Mouse (Mus musculus) heart, embryonic 14.5 days (tissue): ENCODE results near the gene Tbl2. TPM values are rescaled to one million over a fixed set of nuclear protein-coding genes. Genes with fewer than 3 reads are reported as not detected.
A peak's percentile ranks its signal among the peaks of the same experiment; 100 is the strongest.

Experiments used
- ATAC-seq: fragments of 200-750 bp; cut with Nextera tagmentation; 2 replicates; pipeline ENCODE4 v1.8.0; 2017; ENCODE audit warnings: low read depth, moderate TSS enrichment; ENCODE audit not compliant: insufficient number of reproducible peaks, insufficient read depth, low FRiP score
- H3K27ac ChIP-seq, 2 experiments: fragments of 200-500 bp in 1 of 2; fragments of 300-500 bp in 1 of 2; sonication (generic) in 1 of 2; replicated peaks in 1 of 2; 2 replicates each; pipeline ENCODE4 v1.5.1; 2012 to 2014; ENCODE audit warnings: low read depth in 2 of 2, low read length in 2 of 2, control low read depth in 1 of 2, mild to moderate bottlenecking in 1 of 2, mixed read lengths in 1 of 2; ENCODE audit not compliant: control insufficient read depth in 1 of 2, insufficient read depth in 1 of 2
- H3K27me3 ChIP-seq: fragments of 300-500 bp; sonication (generic); 2 replicates; pipeline ENCODE4 v1.6.1; 2014; ENCODE audit warnings: mild to moderate bottlenecking, low read length, control low read depth; ENCODE audit not compliant: control insufficient read depth, insufficient read depth
- H3K36me3 ChIP-seq: fragments of 300-500 bp; sonication (generic); 2 replicates; pipeline ENCODE4 v1.6.1; 2014; ENCODE audit warnings: mild to moderate bottlenecking, control low read depth, low read length, mixed read lengths; ENCODE audit not compliant: control insufficient read depth, insufficient read depth
- H3K4me1 ChIP-seq, 2 experiments: fragments of 200-500 bp in 1 of 2; fragments of 300-500 bp in 1 of 2; sonication (generic) in 1 of 2; 2 replicates each; pipeline ENCODE4 v1.6.1; 2012 to 2014; ENCODE audit warnings: low read length in 2 of 2, control low read depth in 1 of 2, mixed read lengths in 1 of 2; ENCODE audit not compliant: control insufficient read depth in 2 of 2, insufficient read depth in 2 of 2
- H3K4me2 ChIP-seq: fragments of 300-500 bp; sonication (generic); 2 replicates; pipeline ENCODE4 v1.6.1; 2014; ENCODE audit warnings: mild to moderate bottlenecking, low read length
- H3K4me3 ChIP-seq, 2 experiments: fragments of 200-500 bp in 1 of 2; fragments of 300-500 bp in 1 of 2; sonication (generic) in 1 of 2; 2 replicates each; pipeline ENCODE4 v1.5.1; 2012 to 2014; ENCODE audit warnings: low read length in 2 of 2, mild to moderate bottlenecking in 2 of 2, control low read depth in 1 of 2, low read depth in 1 of 2, moderate library complexity in 1 of 2; ENCODE audit not compliant: control insufficient read depth in 1 of 2, insufficient read depth in 1 of 2
- H3K9ac ChIP-seq: fragments of 300-500 bp; sonication (generic); 2 replicates; pipeline ENCODE4 v1.6.1; 2014; ENCODE audit warnings: mild to moderate bottlenecking, low read length
- H3K9me3 ChIP-seq: fragments of 300-500 bp; sonication (generic); 2 replicates; pipeline ENCODE4 v1.6.1; 2016; ENCODE audit warnings: low read length, control low read depth; ENCODE audit not compliant: control insufficient read depth
- WGBS: fragments of 180-500 bp; shearing (Covaris S2); extraction: QIAGEN DNeasy Blood & Tissue Kit; methylation state at CpG from one replicate; pipeline ENCODE4 v1.1.7; 2014; 5-methylcytosine and 5-hydroxymethylcytosine counted together
- polyA plus RNA-seq: library from polyadenylated mRNA; unstranded; fragments of >200 nt; fragmentation: Nextera tagmentation; extraction: Ambion mirVana; gene quantifications from 2 replicates; pipeline ENCODE4 v1.2.1, GENCODE M21; 2014

Tbl2 gene
- polyA plus RNA-seq = 18.0 and 20.0 TPM in 2 replicates

GRCm38 (mm10) chr5:135149053-135149819 lies at the start of gene Tbl2:
Gene Tbl2 (plus strand): TSS chr5:135149657.
- Histone ChIP-seq H3K27me3 (no peaks in the 10 kb centered on the region), H3K4me2 (peak within 1 kb of the TSS; percentile 81), H3K27ac (peak within 1 kb of the TSS; percentile 97 to 99), H3K36me3 (peaks cover 18% of the 10 kb centered on the region), H3K9me3 (no peaks in the 10 kb centered on the region), H3K4me3 (peak within 1 kb of the TSS; percentile 72 to 81), H3K9ac (peak within 1 kb of the TSS; percentile 85), H3K4me1 (peaks cover 3 to 12% of the 10 kb centered on the region in 2 experiments)
- WGBS = under 1% methylated on average over 63 of the region's 63 CpGs
- peak; percentile 99 for ATAC-seq

- no peak overlapping the region for H3K4me2 ChIP-seq
- 59% methylated on average over 1 of the region's 1 CpGs for WGBS
- H3K4me3 ChIP-seq = no peak overlapping the region
- no peak for ATAC-seq
- no peak overlapping the region for H3K27ac ChIP-seq
- H3K4me1 ChIP-seq = no peaks in the 10 kb centered on the region
- H3K9ac ChIP-seq = no peak overlapping the region
- peaks cover 22% of the 10 kb centered on the region for H3K27me3 ChIP-seq
- no peaks in the 10 kb centered on the region for H3K36me3 ChIP-seq
- H3K9me3 ChIP-seq = no peaks in the 10 kb centered on the region
Measured at GRCm38 (mm10) chr5:135100981-135101380, 48.5 kb upstream of the Tbl2 start.

GRCm38 (mm10) chr5:135103999-135104660 lies 45.3 kb upstream of the Tbl2 start:
- Histone ChIP-seq H3K9me3 (no peaks in the 10 kb centered on the region), H3K4me2 (no peak overlapping the region), H3K9ac (no peak overlapping the region), H3K27ac (no peak overlapping the region), H3K36me3 (no peaks in the 10 kb centered on the region), H3K27me3 (peaks cover 50% of the 10 kb centered on the region), H3K4me1 (peaks cover 8 to 10% of the 10 kb centered on the region in 2 experiments; a peak in 3 of 4 replicates), H3K4me3 (no peak overlapping the region)
- 55% methylated on average over 11 of the region's 11 CpGs for WGBS
- no peak for ATAC-seq

- no peak overlapping the region for H3K27ac ChIP-seq
Measured at GRCm38 (mm10) chr5:135106758-135107256, 42.6 kb upstream of the Tbl2 start.

GRCm38 (mm10) chr5:135107521-135108501 lies 41.6 kb upstream of the Tbl2 start:
- Histone ChIP-seq H3K9ac (0 out of 2 replicates have a peak overlapping the region, but pooled peaks have one; percentile 45), H3K4me1 (peaks cover 8 to 10% of the 10 kb centered on the region in 2 experiments; a peak in 3 of 4 replicates), H3K9me3 (no peaks in the 10 kb centered on the region), H3K36me3 (no peaks in the 10 kb centered on the region), H3K4me3 (peak overlapping the region; percentile 53 to 54), H3K27me3 (peaks cover 61% of the 10 kb centered on the region), H3K27ac (no peak overlapping the region), H3K4me2 (peak overlapping the region; percentile 97)
- ATAC-seq = peak; percentile 25; the same call in 1 of the 2 replicates
- 14% methylated on average over 40 of the region's 40 CpGs for WGBS

More at GRCm38 (mm10) chr5:135106758-135107256, 42.6 kb upstream of the Tbl2 start:
- H3K4me3 ChIP-seq = peak overlapping the region; percentile 53 to 54
- H3K9ac ChIP-seq = peak overlapping the region; percentile 72
- WGBS = under 1% methylated on average over 48 of the region's 48 CpGs
- H3K27me3 ChIP-seq = peaks cover 61% of the 10 kb centered on the region
- no peaks in the 10 kb centered on the region for H3K36me3 ChIP-seq
- ATAC-seq = 0 out of 2 replicates have a peak, but pooled peaks have one; percentile 37
- H3K4me1 ChIP-seq = peaks cover 8 to 10% of the 10 kb centered on the region in 2 experiments; a peak in 3 of 4 replicates
- peak overlapping the region; percentile 97 for H3K4me2 ChIP-seq
- H3K9me3 ChIP-seq = no peaks in the 10 kb centered on the region

- Histone ChIP-seq H3K4me1 (peaks cover 8 to 10% of the 10 kb centered on the region in 2 experiments; a peak in 3 of 4 replicates), H3K4me2 (no peak overlapping the region), H3K36me3 (no peaks in the 10 kb centered on the region), H3K9ac (no peak overlapping the region), H3K27ac (no peak overlapping the region), H3K9me3 (no peaks in the 10 kb centered on the region), H3K27me3 (peaks cover 55% of the 10 kb centered on the region), H3K4me3 (no peak overlapping the region)
- 69% methylated on average over 6 of the region's 6 CpGs for WGBS
- no peak for ATAC-seq
Measured at GRCm38 (mm10) chr5:135109017-135109416, 40.4 kb upstream of the Tbl2 start.
